Mouse (Mus musculus) kidney, postnatal 14 days (tissue): ENCODE data around the gene Kbtbd12.

Experiments
- DNase-seq: peaks from one replicate; pipeline ENCODE4 v3.0.0; 2022; ENCODE audit warnings: mixed read lengths

Gene Kbtbd12

DNA sequence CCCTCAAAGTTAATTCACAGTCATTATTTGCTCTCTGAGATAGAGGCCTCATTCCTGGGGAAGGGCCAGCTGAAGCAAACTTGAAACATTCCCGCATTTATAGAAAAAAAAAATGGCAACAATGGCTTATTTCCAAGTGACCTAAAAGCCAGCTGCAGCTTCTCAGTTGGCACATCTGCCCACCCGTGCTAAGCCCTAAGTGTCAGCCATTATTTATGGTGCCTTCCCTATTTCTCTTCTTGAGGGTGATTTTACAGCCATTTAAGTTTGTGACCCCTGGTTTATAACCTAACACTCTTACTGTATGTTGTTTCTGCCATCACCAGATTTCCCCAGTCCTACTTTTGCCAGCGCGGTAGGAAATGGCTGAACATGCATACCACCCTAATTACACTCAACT lies 11.3 kb downstream of the Kbtbd12 start:
- no peak for DNase-seq

DNA sequence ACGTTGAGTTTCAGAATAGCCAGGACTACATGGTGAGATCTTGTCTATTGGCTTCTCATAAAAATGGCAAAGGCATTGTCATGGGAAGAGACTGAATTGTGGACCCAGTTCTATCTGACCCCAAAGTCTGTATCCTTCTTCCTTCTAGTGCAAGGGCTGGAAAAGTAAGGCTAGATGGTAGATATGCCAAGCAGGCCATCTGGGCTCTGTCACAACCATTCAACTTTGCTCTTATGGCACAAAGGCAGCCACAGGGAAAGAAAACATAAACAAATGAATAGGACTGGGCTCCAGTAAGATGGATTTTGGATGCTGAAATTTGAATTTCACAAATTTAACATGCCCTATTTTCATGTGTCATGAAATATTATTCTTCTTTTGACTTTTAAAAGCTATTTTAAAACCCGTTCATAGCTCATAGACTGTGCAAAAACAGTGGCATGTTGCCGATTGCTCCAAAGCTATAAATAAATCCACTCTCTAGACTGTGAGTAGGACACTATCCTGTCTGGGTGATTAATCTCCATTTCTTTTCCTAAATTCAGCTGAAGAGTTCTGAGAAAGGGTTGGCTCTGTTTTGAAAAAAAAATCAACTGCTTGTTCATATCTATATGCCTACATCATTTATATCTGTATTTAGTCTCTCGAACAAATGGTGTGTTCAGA lies 15.8 kb downstream of the Kbtbd12 start:
- DNase-seq: no peak

DNA sequence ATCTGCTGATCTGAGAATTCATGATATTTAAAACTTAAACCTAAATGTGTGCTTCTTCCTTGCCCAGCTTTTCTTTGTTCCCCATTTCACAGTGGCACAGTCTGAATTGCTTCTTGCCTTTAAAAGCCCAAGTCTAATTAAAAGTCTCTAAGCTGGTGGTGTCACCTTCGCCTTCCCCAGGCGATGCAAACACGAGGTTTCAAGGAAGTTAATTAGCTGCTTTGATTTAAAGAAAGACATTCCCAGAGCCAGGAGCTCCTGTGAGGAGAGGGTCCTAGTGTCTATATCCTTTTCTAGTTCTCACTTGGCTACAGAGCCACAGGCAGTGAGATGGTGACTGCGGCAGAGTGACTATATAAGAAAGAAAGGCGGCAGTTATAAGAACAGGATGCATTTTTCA lies 18.2 kb downstream of the Kbtbd12 start:
- no peak for DNase-seq

DNA sequence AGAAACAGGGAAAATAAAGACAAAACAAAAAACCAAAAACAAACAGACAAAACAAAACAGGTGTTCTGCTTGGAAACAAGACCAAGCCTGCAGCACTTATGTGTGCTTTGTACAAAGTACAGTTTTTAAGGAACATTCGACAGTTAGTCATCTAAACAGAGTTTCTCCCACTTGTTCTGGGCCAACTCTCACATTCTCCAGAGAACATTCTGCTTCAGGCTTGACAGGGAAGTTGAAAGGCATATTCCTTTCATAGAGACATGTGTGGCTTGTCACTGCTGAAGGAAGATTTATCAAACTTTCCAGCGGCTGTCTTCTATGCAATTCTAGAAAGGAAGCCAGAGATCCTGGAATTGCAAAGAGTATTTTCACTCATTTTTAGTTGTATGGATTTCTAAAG lies 22.4 kb downstream of the Kbtbd12 start:
- no peak for DNase-seq

DNA sequence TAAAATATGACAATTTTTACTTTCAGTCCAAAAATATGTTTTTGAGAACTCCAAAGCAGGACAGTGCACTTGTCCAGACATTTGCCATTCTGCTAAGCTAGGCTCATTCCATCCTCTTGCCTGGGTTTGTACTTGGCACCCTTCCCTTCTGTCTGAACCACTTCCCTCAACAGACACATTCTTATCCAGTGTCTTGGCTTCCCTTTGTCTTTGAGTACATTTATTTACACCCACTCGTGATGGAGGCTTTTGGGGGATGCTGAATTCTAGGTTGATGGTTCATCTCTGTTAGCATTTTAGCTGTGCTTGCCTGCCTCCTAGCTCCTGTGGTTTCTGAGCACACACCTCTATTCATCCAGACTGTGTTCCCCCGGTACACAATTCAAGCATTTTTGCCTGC lies 31.3 kb downstream of the Kbtbd12 start:
- DNase-seq: no peak

DNA sequence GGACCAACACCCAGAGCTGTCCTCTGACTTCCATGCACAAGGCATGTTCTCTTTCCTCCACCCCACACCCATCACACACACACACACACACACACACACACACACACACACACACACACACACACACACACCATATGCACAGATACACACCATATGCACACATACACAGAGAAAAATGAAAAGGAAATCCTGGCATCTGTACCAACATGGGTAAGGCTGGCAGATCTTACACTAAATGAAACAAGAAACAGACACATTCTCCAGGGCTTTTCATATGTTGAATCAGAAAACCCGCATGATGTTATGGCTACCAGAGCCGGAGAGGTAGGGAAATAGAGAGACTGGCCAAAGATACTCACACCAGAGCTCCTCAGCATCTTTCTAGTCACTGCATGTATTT lies 32.0 kb downstream of the Kbtbd12 start:
- no peak for DNase-seq

DNA sequence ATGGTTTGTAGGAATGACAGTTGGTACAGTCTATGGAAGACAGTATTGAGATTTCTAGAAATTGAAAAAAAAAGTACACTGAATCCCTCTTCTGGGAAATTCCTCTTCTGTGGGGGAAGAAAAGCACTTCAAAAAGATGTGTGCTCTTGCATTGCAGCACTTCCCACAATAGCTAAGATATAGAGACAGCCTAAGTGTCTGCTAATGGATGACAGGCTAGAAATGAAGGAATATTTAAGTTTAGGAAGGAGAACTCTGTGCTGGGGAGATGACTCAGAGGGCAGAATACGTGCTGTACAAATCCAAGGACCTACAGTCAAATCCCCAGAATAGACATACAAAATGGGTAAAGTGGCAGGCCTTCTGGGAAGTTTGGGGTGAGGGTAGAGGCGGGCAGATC lies 32.5 kb downstream of the Kbtbd12 start:
- DNase-seq: no peak

DNA sequence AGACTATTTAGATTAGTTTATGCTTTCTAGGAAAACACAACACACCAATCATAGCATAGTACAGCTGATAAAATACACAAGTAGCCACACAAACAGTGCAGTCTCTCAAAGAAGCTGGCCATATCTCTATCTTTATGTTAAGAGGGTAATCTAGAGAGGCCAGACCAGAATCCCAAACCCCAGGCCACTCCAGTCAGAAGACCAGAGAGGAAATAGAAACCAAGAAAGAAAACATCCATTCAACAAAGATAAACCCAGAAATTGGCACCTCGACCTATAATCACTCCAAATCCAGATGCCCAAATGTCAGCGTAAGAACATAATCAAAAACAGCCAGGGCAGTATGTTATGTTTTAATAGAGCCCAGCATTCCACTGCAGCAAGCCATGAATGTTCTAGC lies 41.6 kb downstream of the Kbtbd12 start:
- DNase-seq: no peak

DNA sequence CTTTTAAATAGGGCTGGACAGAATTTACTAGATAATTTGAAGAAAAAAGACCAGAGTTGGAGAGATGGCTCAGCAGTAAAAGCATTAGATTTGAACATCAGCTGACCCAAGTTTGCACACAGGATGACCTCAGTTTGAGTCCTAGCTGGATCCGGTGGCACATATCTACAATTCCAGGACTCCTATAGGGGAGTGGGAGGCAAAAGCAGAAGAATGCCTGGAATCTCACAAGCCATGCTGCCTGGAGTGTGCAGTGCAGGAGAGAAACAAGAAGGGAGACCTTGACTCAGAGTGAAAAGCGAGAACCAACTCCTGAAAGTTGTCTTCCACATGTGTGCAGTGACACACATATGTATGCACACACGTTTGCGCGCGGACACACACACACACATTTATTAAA lies 45.4 kb downstream of the Kbtbd12 start:
- DNase-seq: no peak

DNA sequence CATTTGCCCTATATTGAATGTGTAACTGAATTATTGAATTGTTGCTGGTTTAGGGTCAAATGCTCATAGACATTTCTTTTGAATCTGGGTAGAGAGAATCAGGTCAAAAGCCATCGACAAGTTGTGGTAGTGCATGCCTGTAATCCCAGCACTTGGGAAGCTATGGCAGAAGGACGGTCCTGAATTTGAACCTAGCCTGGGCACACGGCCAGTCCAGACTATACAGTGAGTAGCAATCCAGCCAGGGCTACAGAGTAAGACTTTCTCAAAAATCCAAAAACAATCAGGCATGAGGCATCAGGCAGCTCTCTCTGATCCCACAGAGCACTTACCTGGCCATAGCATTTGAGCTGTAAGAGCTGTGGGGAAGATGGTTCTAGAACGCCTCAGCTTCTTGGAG lies 47.5 kb downstream of the Kbtbd12 start:
- DNase-seq: no peak

DNA sequence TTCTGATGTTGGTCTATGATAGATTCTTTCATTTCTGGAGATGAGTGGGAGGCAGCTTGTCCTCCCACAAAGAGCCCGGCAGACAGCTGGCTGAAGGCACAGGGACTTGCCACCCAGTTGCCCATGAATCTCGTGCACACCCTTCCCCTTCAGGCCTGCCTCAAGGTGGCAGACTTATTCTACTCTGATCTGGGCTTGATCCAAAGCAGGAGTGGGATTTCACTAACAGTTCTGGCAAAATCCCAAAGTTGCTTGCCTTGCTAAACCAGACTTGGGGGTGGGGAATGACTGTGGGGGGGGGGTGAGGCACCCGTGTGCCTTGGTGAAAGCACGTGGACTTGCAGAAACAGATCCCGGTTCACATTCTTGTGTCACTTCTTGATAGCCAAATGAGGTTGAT lies 48.2 kb downstream of the Kbtbd12 start:
- peak; percentile 60 for DNase-seq

DNA sequence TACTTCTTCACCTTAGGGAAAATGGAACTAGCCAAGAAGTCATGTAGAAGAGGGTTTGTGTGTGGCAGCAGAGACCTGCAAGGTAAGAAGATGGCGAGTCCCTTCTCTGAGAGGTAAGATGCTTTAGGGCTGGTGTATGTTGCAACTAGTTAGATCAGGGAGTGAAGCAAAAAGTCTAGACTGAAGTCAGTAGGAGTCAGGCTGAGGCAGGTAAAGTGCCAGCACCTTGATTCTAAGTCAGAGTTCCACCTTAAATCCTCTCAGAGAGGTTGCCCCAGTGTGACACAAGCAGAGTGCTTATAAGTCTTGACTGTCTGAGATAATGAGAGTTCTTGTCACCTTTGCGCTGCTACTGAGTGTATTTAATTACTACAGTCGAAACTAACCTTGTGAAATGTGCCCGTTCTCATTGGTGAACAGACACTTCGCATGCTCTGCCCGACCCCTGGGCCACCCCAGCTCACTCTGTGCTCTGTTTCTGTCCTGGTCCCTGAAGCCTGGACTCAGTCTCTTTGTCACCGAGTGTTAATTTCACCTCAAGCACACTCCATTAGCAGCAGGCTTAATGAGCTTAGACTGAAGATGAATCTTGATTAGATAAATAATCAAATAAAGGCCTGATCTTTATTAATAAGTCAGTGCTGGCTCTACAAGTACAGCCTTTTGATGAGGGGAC lies 49.0 kb downstream of the Kbtbd12 start:
- DNase-seq: no peak

DNA sequence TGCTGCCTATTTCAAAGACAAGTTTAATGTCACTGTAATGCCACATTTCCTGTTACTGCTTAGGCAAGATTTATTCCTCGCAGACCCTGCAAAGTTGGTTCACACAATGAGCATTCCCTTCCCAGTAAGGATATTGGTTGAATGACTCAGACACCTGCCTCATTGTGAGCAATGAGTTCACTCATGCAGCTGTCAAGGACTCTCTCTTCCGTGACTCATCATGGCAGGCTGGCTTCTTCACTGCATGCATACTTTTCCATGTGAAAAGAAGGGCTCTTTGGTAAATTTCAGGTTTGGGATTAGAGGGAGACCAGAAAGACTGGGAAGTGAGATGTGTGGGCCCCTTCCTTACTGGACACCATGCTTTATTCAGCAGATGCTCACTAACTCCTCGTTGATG lies 50.7 kb downstream of the Kbtbd12 start:
- no peak for DNase-seq

DNA sequence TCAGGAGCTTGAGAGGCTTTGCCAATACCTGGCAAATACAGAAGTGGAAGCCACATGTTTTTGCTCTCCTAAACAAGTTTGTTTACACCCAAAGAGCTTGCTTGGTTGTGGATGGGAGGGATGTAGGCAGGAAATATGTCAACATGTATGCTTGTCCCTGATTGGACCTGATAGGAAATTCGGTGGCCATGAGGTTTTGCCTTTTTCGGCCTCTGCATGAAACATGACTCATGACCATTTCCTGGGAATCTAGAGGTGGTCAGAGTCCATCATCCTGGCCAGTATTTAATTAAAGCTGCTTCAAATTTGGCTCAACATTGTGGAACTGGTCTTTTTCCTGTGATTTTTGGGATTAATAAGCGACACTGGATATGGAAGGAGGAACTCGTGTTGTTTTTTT lies 53.8 kb downstream of the Kbtbd12 start:
- DNase-seq: no peak

DNA sequence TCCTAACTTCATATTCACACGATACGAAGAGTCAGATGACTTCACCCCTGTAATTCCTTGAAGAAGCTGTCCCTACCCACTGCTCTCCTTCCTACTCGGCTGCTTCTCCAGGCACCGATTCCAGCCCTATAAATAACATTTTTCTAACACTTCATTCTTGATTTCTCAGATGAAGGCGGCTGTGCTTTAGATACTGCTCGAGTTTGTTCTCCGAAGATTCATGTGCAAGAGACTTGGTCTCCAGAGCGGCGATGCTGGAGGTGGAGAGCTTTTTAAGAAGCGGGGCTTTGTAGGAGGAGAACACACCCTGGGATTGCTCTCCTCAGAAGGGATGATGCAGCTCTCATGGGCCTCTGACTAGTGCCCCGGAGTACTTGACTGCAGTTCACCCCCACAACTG lies 61.3 kb downstream of the Kbtbd12 start:
- DNase-seq: no peak

DNA sequence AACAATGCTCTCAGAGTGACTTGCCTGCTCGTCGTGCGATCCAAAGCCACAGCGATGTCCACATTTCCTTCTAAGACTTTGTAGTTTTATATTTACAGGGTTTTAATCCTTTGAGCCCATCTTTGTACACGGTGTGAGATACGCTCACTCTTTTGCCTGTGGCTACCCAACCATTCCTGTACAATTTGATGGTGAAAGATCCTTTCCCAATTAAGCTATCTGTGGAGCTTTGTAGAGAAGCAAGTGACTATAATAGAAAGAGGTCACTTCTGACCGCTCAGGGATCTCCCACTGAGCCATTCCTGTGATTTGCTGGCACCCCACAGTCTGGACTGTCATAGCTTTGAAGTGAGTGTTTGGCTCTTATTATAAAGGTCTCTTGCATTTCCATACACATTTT lies 71.1 kb downstream of the Kbtbd12 start:
- DNase-seq: no peak

DNA sequence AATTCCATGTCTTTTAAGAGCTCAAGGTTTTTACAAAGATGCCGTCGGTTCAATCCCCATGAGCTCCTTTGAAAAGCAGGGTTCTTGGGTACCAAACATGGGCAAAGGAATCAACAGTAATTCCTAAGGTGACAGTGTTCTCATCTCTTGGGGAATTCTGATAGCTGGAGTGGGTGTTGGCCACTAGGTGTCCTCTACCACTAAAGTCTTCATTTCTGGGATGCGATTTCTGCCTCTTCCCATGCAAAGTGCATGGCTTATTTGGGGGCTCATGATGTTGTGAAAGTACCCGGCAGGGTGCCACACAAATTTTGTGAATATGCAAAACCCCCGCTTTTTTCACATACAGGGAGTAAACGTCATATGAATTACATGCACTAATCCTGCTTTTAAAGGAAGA lies 72.7 kb downstream of the Kbtbd12 start:
- peak; percentile 18 for DNase-seq

DNA sequence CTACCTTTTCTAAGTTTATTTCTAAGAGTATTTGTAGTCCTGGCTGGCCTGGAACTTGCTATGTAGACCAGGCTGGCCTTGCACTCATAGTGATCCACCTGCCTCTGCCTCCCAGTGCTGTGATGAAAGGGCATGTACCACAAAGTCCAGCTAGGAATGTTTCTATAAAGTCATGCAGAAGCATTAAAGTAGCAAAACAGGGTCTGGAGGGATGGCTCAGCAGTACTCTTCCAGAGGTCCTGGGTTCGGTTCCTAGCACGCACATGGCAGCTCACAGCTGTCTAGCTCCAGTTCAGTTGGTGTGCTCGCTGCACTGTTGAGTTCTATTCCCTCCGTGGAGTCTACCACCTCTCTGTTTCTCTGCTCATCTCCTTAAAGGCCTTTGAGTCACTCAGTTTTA lies 77.6 kb downstream of the Kbtbd12 start:
- no peak for DNase-seq

DNA sequence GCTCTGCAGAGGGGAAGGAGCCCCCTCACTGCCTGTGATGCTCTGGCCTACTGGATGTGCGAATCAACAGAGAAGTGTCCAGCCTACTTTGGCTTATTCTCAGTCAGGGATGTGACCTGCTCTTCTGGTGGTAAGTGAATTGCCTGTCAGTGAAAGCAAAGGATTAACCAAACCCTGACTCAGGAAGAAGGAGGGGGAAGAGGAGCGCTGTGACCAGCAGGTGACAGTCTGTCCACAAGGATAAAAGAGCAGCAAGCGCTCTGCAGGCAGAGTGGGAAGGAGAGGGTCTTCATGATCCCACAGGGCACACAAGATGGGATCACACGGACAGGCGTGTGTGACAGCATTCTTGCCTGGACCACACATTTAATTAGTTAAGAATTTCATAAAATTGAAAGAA lies 78.1 kb downstream of the Kbtbd12 start:
- DNase-seq: no peak

DNA sequence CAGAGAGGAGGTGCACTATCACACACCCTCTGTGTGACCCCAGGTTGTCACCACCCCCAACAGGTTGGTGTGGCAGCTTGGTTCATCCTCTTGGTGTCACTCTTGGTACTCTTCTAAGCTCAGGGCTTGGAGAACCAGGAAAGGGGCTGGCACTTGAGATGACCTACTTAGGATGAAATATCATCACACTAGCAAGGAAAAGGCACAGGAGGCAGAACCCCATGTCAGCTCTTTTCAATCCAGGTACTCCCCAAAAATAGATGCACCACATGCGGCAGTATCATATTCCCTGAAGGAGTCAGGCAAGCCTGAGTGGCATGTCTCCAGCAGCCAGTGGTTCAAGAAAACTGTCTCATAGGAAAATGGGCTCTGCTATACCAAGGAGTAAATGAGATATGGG lies 79.7 kb downstream of the Kbtbd12 start:
- no peak for DNase-seq

DNA sequence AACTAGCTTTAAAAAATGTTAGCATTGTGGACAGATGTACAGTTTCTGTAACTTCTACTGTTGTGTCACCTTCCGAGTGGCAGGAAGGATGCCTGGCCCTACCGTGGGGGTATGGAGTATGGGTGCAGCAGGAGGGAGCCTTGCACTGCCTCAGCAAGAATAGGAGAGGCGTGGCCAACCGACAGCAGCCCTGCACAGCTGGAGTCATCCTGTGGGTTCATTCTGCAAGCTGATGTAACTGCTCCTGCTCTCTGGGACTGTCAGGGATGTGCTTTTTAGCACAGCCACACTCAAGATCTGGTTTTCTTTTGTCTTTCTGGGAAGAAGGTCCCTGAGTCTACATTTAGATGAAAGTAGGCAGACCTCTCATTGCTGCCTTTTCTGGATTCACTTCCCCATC lies 80.2 kb downstream of the Kbtbd12 start:
- no peak for DNase-seq

DNA sequence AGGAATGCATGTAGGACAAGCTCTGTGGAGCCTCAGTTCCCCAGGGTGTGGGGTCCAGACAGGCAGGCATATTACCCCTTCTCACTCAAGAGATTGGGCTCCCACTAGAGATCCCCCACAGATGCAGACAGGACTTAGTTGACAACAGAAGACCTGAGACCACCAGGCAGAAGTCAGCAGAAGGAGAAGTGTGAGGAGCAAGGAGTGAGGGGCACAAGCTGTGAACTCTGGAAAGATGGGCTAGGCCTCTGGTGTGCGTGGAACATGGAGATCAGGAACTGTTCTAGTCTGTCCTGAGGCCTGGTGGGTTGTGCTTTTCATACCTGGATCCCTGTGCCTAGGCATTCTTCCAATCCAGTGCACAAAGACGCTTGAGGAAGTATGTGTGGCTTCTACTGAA lies 87.8 kb downstream of the Kbtbd12 start:
- no peak for DNase-seq

DNA sequence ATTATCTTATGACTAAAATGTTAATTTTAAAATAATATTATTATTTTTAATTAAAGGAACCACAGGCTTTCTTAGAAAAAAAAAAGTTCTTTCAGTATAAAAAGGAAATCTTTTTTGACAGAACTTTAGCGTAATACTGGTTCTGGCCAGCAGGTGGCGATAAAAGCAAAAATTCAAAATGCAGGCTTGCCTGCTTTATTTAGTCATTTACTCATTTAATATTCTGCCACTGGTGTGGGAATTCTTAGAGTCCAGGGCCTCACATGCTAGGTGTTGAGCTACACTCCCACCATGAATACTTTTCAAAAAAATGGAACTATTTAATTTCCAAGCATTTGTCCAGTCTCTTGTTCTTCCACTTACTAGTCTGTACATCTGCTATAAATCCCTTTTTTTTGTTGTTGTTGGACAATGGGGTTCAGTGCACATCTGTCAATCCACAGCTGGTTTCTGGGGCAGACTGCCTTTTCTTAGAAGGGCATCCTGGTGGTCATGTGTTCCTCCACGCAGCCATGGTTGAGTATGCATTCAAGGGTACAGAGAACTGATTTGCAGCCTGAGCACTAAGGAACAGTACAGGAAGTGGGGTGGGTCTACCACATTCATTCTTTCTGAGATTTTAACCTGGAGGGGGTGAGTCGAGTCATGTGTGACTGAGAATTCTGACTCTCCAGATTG lies 88.5 kb downstream of the Kbtbd12 start:
- DNase-seq: peak; percentile 65

DNA sequence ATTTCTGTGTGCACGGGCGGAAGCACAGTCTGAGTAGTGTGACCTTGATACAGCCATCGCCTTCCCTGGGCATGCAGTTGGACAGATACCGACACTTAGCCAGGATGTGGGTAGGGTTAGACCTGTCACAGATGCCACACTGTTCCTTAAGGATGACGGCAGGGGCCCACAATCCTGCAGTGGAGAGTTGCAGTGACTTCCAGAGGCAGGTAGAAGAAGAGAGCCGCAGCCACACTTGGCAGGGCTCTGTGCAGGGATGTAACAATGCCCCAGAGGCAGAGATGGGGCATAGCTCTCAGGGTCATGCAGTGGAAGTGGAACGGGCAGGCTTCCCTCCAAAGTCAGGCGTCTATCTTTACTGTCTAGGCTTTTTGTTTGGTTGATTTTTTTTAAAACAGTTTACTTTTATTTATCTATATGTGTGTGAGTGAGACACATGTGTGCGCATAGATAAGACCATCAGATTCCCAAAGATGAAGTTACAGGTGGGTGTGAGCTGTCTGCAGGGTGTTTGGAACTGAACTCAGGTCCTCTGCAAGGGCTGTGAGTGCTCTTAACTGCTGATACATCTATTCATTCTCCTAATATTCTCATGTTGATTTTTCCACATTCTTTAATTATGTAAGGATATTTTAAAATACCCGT lies 89.2 kb downstream of the Kbtbd12 start:
- no peak for DNase-seq
